Mouse (Mus musculus): Measurements from ENCODE around the gene Slc26a11. TPM values are rescaled to one million over a fixed set of nuclear protein-coding genes. Genes with fewer than 3 reads are reported as not detected.

The Slc26a11 gene
- polyA plus RNA-seq, 1 experiment from 2014 or later: 8.2 TPM

- H3K4me1 ChIP-seq (ENCODE audit: control insufficient read depth, insufficient read depth, low read length): no peaks in the 10 kb centered on the region
- no peak overlapping the region for H3K9ac ChIP-seq (ENCODE audit: low read depth, low read length)
- WGBS: 76% methylated on average over 1 of the region's 1 CpGs
- no peak overlapping the region for H3K4me3 ChIP-seq (ENCODE audit: low read length)
- ATAC-seq (ENCODE audit: low FRiP score, low TSS enrichment): no peak
- no peaks in the 10 kb centered on the region for H3K36me3 ChIP-seq (ENCODE audit: control insufficient read depth, insufficient read depth, low read length)
- H3K9me3 ChIP-seq (ENCODE audit: control insufficient read depth, low read length): no peaks in the 10 kb centered on the region
- no peaks in the 10 kb centered on the region for H3K27me3 ChIP-seq (ENCODE audit: control insufficient read depth, insufficient read depth, low read length)
- no peak overlapping the region for H3K27ac ChIP-seq (ENCODE audit: low read depth, low read length)
- no peak overlapping the region for H3K4me2 ChIP-seq (replicated peaks; ENCODE audit: low read depth, low read length)
These were observed 30.3 kb upstream of the Slc26a11 start for GRCm38 (mm10) chr11:119325068-119325467.

- H3K4me3 ChIP-seq (ENCODE audit: low read length): no peak overlapping the region
- peak; percentile 32; the same call in 1 of the 2 replicates for ATAC-seq (ENCODE audit: low FRiP score, low TSS enrichment)
- no peaks in the 10 kb centered on the region for H3K4me1 ChIP-seq (ENCODE audit: control insufficient read depth, insufficient read depth, low read length)
- H3K36me3 ChIP-seq (ENCODE audit: control insufficient read depth, insufficient read depth, low read length): no peaks in the 10 kb centered on the region
- no peaks in the 10 kb centered on the region for H3K27me3 ChIP-seq (ENCODE audit: control insufficient read depth, insufficient read depth, low read length)
- H3K9ac ChIP-seq (ENCODE audit: low read depth, low read length): no peak overlapping the region
- no peak overlapping the region for H3K4me2 ChIP-seq (replicated peaks; ENCODE audit: low read depth, low read length)
- no peak overlapping the region for H3K27ac ChIP-seq (ENCODE audit: low read depth, low read length)
- WGBS: 66% methylated on average over 4 of the region's 4 CpGs
- H3K9me3 ChIP-seq (ENCODE audit: control insufficient read depth, low read length): no peaks in the 10 kb centered on the region
These were observed 24.8 kb upstream of the Slc26a11 start for GRCm38 (mm10) chr11:119330592-119330991.

GRCm38 (mm10) chr11:119331970-119332369, 23.4 kb upstream of the Slc26a11 start:
- H3K4me3 ChIP-seq (ENCODE audit: low read length): no peak overlapping the region
- H3K27ac ChIP-seq (ENCODE audit: low read depth, low read length): no peak overlapping the region
- no peak for ATAC-seq (ENCODE audit: low FRiP score, low TSS enrichment)
- H3K4me2 ChIP-seq (replicated peaks; ENCODE audit: low read depth, low read length): no peak overlapping the region
- H3K4me1 ChIP-seq (ENCODE audit: control insufficient read depth, insufficient read depth, low read length): no peaks in the 10 kb centered on the region
- H3K9me3 ChIP-seq (ENCODE audit: control insufficient read depth, low read length): no peaks in the 10 kb centered on the region
- no peaks in the 10 kb centered on the region for H3K36me3 ChIP-seq (ENCODE audit: control insufficient read depth, insufficient read depth, low read length)
- 39% methylated on average over 3 of the region's 3 CpGs for WGBS
- no peaks in the 10 kb centered on the region for H3K27me3 ChIP-seq (ENCODE audit: control insufficient read depth, insufficient read depth, low read length)
- H3K9ac ChIP-seq (ENCODE audit: low read depth, low read length): no peak overlapping the region

- no peaks in the 10 kb centered on the region for H3K4me1 ChIP-seq (ENCODE audit: control insufficient read depth, insufficient read depth, low read length)
- no peak overlapping the region for H3K4me3 ChIP-seq (ENCODE audit: low read length)
- ATAC-seq (ENCODE audit: low FRiP score, low TSS enrichment): no peak
- no peak overlapping the region for H3K27ac ChIP-seq (ENCODE audit: low read depth, low read length)
- H3K36me3 ChIP-seq (ENCODE audit: control insufficient read depth, insufficient read depth, low read length): no peaks in the 10 kb centered on the region
- 86% methylated on average over 10 of the region's 10 CpGs for WGBS
- no peak overlapping the region for H3K4me2 ChIP-seq (replicated peaks; ENCODE audit: low read depth, low read length)
- no peak overlapping the region for H3K9ac ChIP-seq (ENCODE audit: low read depth, low read length)
- no peaks in the 10 kb centered on the region for H3K9me3 ChIP-seq (ENCODE audit: control insufficient read depth, low read length)
- H3K27me3 ChIP-seq (ENCODE audit: control insufficient read depth, insufficient read depth, low read length): no peaks in the 10 kb centered on the region
These were observed 16.9 kb upstream of the Slc26a11 start for GRCm38 (mm10) chr11:119338271-119339059.

GRCm38 (mm10) chr11:119339179-119339578, 16.2 kb upstream of the Slc26a11 start:
- no peaks in the 10 kb centered on the region for H3K27me3 ChIP-seq (ENCODE audit: control insufficient read depth, insufficient read depth, low read length)
- H3K4me2 ChIP-seq (replicated peaks; ENCODE audit: low read depth, low read length): no peak overlapping the region
- no peak overlapping the region for H3K4me3 ChIP-seq (ENCODE audit: low read length)
- no peaks in the 10 kb centered on the region for H3K36me3 ChIP-seq (ENCODE audit: control insufficient read depth, insufficient read depth, low read length)
- H3K4me1 ChIP-seq (ENCODE audit: control insufficient read depth, insufficient read depth, low read length): no peaks in the 10 kb centered on the region
- H3K27ac ChIP-seq (ENCODE audit: low read depth, low read length): no peak overlapping the region
- WGBS: 55% methylated on average over 5 of the region's 5 CpGs
- no peak overlapping the region for H3K9ac ChIP-seq (ENCODE audit: low read depth, low read length)
- ATAC-seq (ENCODE audit: low FRiP score, low TSS enrichment): no peak
- H3K9me3 ChIP-seq (ENCODE audit: control insufficient read depth, low read length): no peaks in the 10 kb centered on the region

GRCm38 (mm10) chr11:119339637-119340036, 15.7 kb upstream of the Slc26a11 start:
- Histone ChIP-seq H3K36me3 (ENCODE audit: control insufficient read depth, insufficient read depth, low read length) (no peaks in the 10 kb centered on the region), H3K27me3 (ENCODE audit: control insufficient read depth, insufficient read depth, low read length) (no peaks in the 10 kb centered on the region), H3K27ac (ENCODE audit: low read depth, low read length) (no peak overlapping the region), H3K4me1 (ENCODE audit: control insufficient read depth, insufficient read depth, low read length) (no peaks in the 10 kb centered on the region), H3K9me3 (ENCODE audit: control insufficient read depth, low read length) (no peaks in the 10 kb centered on the region), H3K4me3 (ENCODE audit: low read length) (no peak overlapping the region), H3K4me2 (replicated peaks; ENCODE audit: low read depth, low read length) (no peak overlapping the region), H3K9ac (ENCODE audit: low read depth, low read length) (no peak overlapping the region)
- ATAC-seq (ENCODE audit: low FRiP score, low TSS enrichment): no peak
- WGBS: 6% methylated on average over 5 of the region's 5 CpGs

- Histone ChIP-seq H3K36me3 (ENCODE audit: control insufficient read depth, insufficient read depth, low read length) (no peaks in the 10 kb centered on the region), H3K4me2 (replicated peaks; ENCODE audit: low read depth, low read length) (no peak overlapping the region), H3K4me1 (ENCODE audit: control insufficient read depth, insufficient read depth, low read length) (no peaks in the 10 kb centered on the region), H3K4me3 (ENCODE audit: low read length) (no peak overlapping the region), H3K9me3 (ENCODE audit: control insufficient read depth, low read length) (no peaks in the 10 kb centered on the region), H3K9ac (ENCODE audit: low read depth, low read length) (no peak overlapping the region), H3K27me3 (ENCODE audit: control insufficient read depth, insufficient read depth, low read length) (no peaks in the 10 kb centered on the region), H3K27ac (ENCODE audit: low read depth, low read length) (no peak overlapping the region)
- ATAC-seq (ENCODE audit: low FRiP score, low TSS enrichment): no peak
- WGBS: 88% methylated on average over 8 of the region's 8 CpGs
These were observed 11.2 kb upstream of the Slc26a11 start for GRCm38 (mm10) chr11:119344178-119344577.

- no peaks in the 10 kb centered on the region for H3K4me1 ChIP-seq (ENCODE audit: control insufficient read depth, insufficient read depth, low read length)
- no peak for ATAC-seq (ENCODE audit: low FRiP score, low TSS enrichment)
- H3K27ac ChIP-seq (ENCODE audit: low read depth, low read length): no peak overlapping the region
- no peak overlapping the region for H3K9ac ChIP-seq (ENCODE audit: low read depth, low read length)
- H3K4me3 ChIP-seq (ENCODE audit: low read length): no peak overlapping the region
- 69% methylated on average over 6 of the region's 6 CpGs for WGBS
- H3K9me3 ChIP-seq (ENCODE audit: control insufficient read depth, low read length): no peaks in the 10 kb centered on the region
- no peaks in the 10 kb centered on the region for H3K36me3 ChIP-seq (ENCODE audit: control insufficient read depth, insufficient read depth, low read length)
- no peak overlapping the region for H3K4me2 ChIP-seq (replicated peaks; ENCODE audit: low read depth, low read length)
- H3K27me3 ChIP-seq (ENCODE audit: control insufficient read depth, insufficient read depth, low read length): no peaks in the 10 kb centered on the region
These were observed 10.5 kb upstream of the Slc26a11 start for GRCm38 (mm10) chr11:119344865-119345264.

- H3K27me3 ChIP-seq (ENCODE audit: control insufficient read depth, insufficient read depth, low read length): no peaks in the 10 kb centered on the region
- no peaks in the 10 kb centered on the region for H3K36me3 ChIP-seq (ENCODE audit: control insufficient read depth, insufficient read depth, low read length)
- H3K4me3 ChIP-seq (ENCODE audit: low read length): no peak overlapping the region
- no peaks in the 10 kb centered on the region for H3K4me1 ChIP-seq (ENCODE audit: control insufficient read depth, insufficient read depth, low read length)
- 91% methylated on average over 4 of the region's 4 CpGs for WGBS
- no peak overlapping the region for H3K4me2 ChIP-seq (replicated peaks; ENCODE audit: low read depth, low read length)
- H3K27ac ChIP-seq (ENCODE audit: low read depth, low read length): no peak overlapping the region
- H3K9ac ChIP-seq (ENCODE audit: low read depth, low read length): no peak overlapping the region
- no peak for ATAC-seq (ENCODE audit: low FRiP score, low TSS enrichment)
- no peaks in the 10 kb centered on the region for H3K9me3 ChIP-seq (ENCODE audit: control insufficient read depth, low read length)
These were observed 8.2 kb upstream of the Slc26a11 start for GRCm38 (mm10) chr11:119347125-119347524.

Measured in kidney, embryonic 14.5 days (tissue).